Mouse (Mus musculus) neural tube, embryonic 11.5 days (tissue): ENCODE results near the gene Tmem184a. TPM values are rescaled to one million over a fixed set of nuclear protein-coding genes. Genes with fewer than 3 reads are reported as not detected.

Experiments used
- ATAC-seq: fragments of 200-750 bp; cut with Nextera tagmentation; 2 replicates; pipeline ENCODE4 v1.8.0; 2017; ENCODE audit warnings: moderate number of reproducible peaks, mild to moderate bottlenecking, moderate TSS enrichment, moderate library complexity; ENCODE audit not compliant: insufficient read depth, low FRiP score, low TSS enrichment
- DNase-seq: peaks from one replicate; pipeline ENCODE4 v3.0.0-alpha.2; 2015; ENCODE audit warnings: low spot score
- H3K27ac ChIP-seq: fragments of 300-500 bp; sonication (generic); 2 replicates; pipeline ENCODE4 v1.5.1; 2014; ENCODE audit warnings: low read depth, mild to moderate bottlenecking, low read length
- H3K27me3 ChIP-seq: fragments of 300-500 bp; sonication (generic); 2 replicates; pipeline ENCODE4 v1.6.1; 2014; ENCODE audit warnings: mild to moderate bottlenecking, low read length, mixed read lengths; ENCODE audit not compliant: control insufficient read depth, insufficient read depth
- H3K36me3 ChIP-seq: fragments of 300-500 bp; sonication (generic); 2 replicates; pipeline ENCODE4 v1.6.1; 2014; ENCODE audit warnings: mild to moderate bottlenecking, low read length, moderate library complexity, mixed read lengths; ENCODE audit not compliant: control insufficient read depth, insufficient read depth
- H3K4me1 ChIP-seq: fragments of 300-500 bp; sonication (generic); 2 replicates; pipeline ENCODE4 v1.6.1; 2014; ENCODE audit warnings: low read length, mixed read lengths; ENCODE audit not compliant: control insufficient read depth, insufficient read depth
- H3K4me2 ChIP-seq: fragments of 300-500 bp; sonication (generic); 2 replicates; pipeline ENCODE4 v1.6.1; 2014; ENCODE audit warnings: low read depth, mild to moderate bottlenecking, moderate library complexity
- H3K4me3 ChIP-seq: fragments of 300-500 bp; sonication (generic); 2 replicates; pipeline ENCODE4 v1.5.1; 2014; ENCODE audit warnings: low read depth, low read length
- H3K9ac ChIP-seq: fragments of 300-500 bp; sonication (generic); 2 replicates; pipeline ENCODE4 v1.6.1; 2014; ENCODE audit warnings: mild to moderate bottlenecking, low read length
- H3K9me3 ChIP-seq: fragments of 300-500 bp; sonication (generic); 2 replicates; pipeline ENCODE4 v1.6.1; 2016; ENCODE audit warnings: low read length; ENCODE audit not compliant: control insufficient read depth
- WGBS: fragments of 180-500 bp; shearing (Covaris S2); extraction: QIAGEN DNeasy Blood & Tissue Kit; methylation state at CpG from one replicate; pipeline ENCODE4 v1.1.7; 2014; 5-methylcytosine and 5-hydroxymethylcytosine counted together
- polyA plus RNA-seq: library from polyadenylated mRNA; unstranded; fragments of >200 nt; fragmentation: Nextera tagmentation; extraction: Ambion mirVana; gene quantifications from 2 replicates; pipeline ENCODE4 v1.2.1, GENCODE M21; 2014

Tmem184a gene
- polyA plus RNA-seq, 1 experiment from 2014 or later, result 0.70 TPM

GRCm38 (mm10) chr5:139805924-139806323 is 13.8 kb downstream of the Tmem184a start:
- WGBS, result 92% methylated on average over 8 of the region's 8 CpGs
- no peak overlapping the region for H3K27ac ChIP-seq
- peaks cover 2% of the 10 kb centered on the region; the same call in 1 of the 2 replicates for H3K36me3 ChIP-seq
- no peaks in the 10 kb centered on the region for H3K9me3 ChIP-seq
- no peak overlapping the region for H3K4me2 ChIP-seq
- ATAC-seq (no peak), DNase-seq (no peak)
- no peaks in the 10 kb centered on the region for H3K27me3 ChIP-seq
- H3K4me1 ChIP-seq, result peaks cover 8% of the 10 kb centered on the region
- no peak overlapping the region for H3K4me3 ChIP-seq
- no peak overlapping the region for H3K9ac ChIP-seq

DNA sequence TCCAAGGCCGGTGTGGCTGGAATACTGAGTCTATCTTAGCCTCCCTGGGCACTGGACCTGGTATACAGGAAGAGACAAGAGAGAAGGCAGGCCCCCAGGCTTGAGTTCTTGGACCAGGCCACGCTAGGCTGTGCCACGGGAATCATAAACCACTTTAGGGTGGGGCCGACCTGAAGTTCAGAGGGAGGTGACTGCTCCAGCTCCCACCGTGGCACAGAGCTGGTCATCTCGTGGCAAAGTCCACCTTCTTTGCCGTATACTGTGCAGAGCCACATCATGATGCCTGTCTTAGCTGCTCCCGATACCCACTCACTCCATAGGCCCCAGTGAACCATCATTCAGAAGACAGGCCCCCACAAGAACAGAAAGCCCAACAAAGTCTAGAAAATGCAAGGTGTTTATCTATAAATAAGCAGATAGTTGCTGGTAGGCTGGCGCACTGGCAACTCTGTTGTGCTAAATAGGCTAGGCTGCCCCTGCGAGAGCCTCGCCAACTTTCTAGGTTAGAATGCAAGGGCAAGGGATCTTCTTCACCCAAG is 15.1 kb downstream of the Tmem184a start:
- no peak for ATAC-seq
- Histone ChIP-seq H3K9me3 (no peaks in the 10 kb centered on the region), H3K4me2 (no peak overlapping the region), H3K4me3 (no peak overlapping the region), H3K27me3 (no peaks in the 10 kb centered on the region), H3K9ac (no peak overlapping the region), H3K4me1 (peaks cover 8% of the 10 kb centered on the region), H3K36me3 (peaks cover 4% of the 10 kb centered on the region; the same call in 1 of the 2 replicates), H3K27ac (no peak overlapping the region)
- WGBS, result 86% methylated on average over 11 of the region's 11 CpGs
- DNase-seq, result no peak

DNA sequence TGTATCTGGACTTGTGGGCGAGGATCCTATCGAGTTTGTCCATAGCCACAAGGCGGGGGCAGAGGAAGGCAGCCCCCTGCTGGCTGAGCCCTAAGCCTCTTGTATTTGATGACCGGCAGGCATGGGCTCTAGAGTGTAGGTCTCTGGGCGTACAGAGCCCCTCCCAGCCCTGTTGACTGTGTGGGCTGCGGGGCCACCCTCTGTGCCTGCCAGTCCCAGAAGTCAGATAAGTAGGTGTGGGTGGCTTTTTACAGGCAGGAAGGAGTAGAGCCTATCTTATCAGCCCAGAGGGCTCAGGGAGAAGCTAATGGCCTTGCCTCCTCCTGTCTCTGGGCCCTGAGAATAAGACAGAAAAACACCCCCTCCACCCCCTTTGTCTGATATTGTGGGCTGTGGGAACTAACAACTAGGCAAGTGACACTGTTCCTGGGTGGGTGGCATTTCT is 15.6 kb downstream of the Tmem184a start:
- no peak overlapping the region for H3K4me3 ChIP-seq
- no peak for DNase-seq
- H3K27ac ChIP-seq, result 0 out of 2 replicates have a peak overlapping the region, but pooled peaks have one; percentile 29
- no peak for ATAC-seq
- H3K4me2 ChIP-seq, result 0 out of 2 replicates have a peak overlapping the region, but pooled peaks have one; percentile 1
- 19% methylated on average over 6 of the region's 6 CpGs for WGBS
- H3K27me3 ChIP-seq, result no peaks in the 10 kb centered on the region
- peaks cover 4% of the 10 kb centered on the region; the same call in 1 of the 2 replicates for H3K36me3 ChIP-seq
- no peaks in the 10 kb centered on the region for H3K9me3 ChIP-seq
- H3K4me1 ChIP-seq, result peaks cover 8% of the 10 kb centered on the region
- no peak overlapping the region for H3K9ac ChIP-seq

DNA sequence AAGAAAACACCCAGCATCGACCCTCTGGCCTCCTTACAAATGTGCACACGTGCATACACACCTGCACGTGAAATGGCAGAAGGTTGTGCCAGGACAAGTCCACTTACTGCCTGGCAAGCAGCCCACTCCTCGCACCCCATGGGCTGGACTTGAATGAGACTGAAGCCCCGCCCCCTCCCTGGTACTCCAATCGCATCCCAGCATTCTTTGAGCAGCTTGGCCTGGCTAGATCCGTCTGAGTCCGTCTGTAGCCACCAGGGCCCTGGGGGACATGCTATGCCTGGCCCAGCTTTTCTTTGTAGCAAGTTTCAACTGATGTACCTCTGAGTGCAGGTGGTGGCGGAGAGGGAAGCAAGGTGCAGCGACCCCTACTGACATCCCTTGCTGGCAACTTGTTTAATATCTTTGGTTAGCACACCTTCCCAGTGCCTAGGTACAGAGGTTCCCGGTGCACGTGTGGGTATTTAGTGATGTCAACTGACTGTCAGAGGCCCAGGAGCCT is 16.1 kb downstream of the Tmem184a start:
- peak overlapping the region; percentile 1 for H3K4me2 ChIP-seq
- ATAC-seq (peak; percentile 72), DNase-seq (peak; percentile 71)
- peaks cover 4% of the 10 kb centered on the region; the same call in 1 of the 2 replicates for H3K36me3 ChIP-seq
- H3K27ac ChIP-seq, result 0 out of 2 replicates have a peak overlapping the region, but pooled peaks have one; percentile 29
- no peak overlapping the region for H3K9ac ChIP-seq
- H3K9me3 ChIP-seq, result no peaks in the 10 kb centered on the region
- H3K4me1 ChIP-seq, result peaks cover 11% of the 10 kb centered on the region
- H3K4me3 ChIP-seq, result no peak overlapping the region
- WGBS, result 14% methylated on average over 12 of the region's 12 CpGs
- no peaks in the 10 kb centered on the region for H3K27me3 ChIP-seq

GRCm38 (mm10) chr5:139803165-139803564 is 16.6 kb downstream of the Tmem184a start:
- Histone ChIP-seq H3K4me1 (peaks cover 16% of the 10 kb centered on the region), H3K36me3 (peaks cover 4% of the 10 kb centered on the region; the same call in 1 of the 2 replicates), H3K27me3 (no peaks in the 10 kb centered on the region), H3K4me2 (no peak overlapping the region; the same call in 1 of the 2 replicates), H3K9me3 (no peaks in the 10 kb centered on the region), H3K4me3 (no peak overlapping the region), H3K9ac (no peak overlapping the region), H3K27ac (no peak overlapping the region)
- 73% methylated on average over 8 of the region's 8 CpGs for WGBS
- DNase-seq (no peak), ATAC-seq (no peak)

GRCm38 (mm10) chr5:139801880-139802279 is 17.8 kb downstream of the Tmem184a start:
- H3K4me3 ChIP-seq, result no peak overlapping the region
- no peak overlapping the region for H3K27ac ChIP-seq
- no peak overlapping the region for H3K4me2 ChIP-seq
- peaks cover 4% of the 10 kb centered on the region; the same call in 1 of the 2 replicates for H3K36me3 ChIP-seq
- H3K4me1 ChIP-seq, result peaks cover 27% of the 10 kb centered on the region
- 91% methylated on average over 10 of the region's 10 CpGs for WGBS
- DNase-seq (no peak), ATAC-seq (no peak)
- H3K9me3 ChIP-seq, result no peaks in the 10 kb centered on the region
- no peaks in the 10 kb centered on the region for H3K27me3 ChIP-seq
- H3K9ac ChIP-seq, result no peak overlapping the region

DNA sequence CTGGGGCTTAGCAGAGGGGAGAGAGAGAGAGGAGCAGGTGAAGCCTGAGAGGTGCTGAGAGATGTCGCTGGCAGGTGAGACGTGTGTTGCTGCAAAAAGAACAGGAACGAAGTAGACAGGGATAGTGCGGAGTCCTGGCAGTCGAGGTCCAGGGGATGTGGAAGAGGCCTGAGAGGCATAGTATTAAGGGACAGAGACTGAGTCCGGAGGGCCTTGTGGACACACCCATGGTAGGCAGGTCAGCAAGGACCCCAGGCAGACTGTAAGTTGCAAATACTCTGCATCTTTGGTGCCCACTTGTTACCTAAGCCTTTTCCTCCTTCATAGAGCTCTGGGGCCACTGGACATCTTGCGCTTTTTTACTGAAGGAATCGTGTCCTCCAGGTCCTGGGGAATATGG is 18.5 kb downstream of the Tmem184a start:
- no peak overlapping the region for H3K4me3 ChIP-seq
- ATAC-seq, result no peak
- H3K9ac ChIP-seq, result no peak overlapping the region
- peaks cover 4% of the 10 kb centered on the region; the same call in 1 of the 2 replicates for H3K36me3 ChIP-seq
- DNase-seq, result no peak
- H3K4me2 ChIP-seq, result no peak overlapping the region
- 96% methylated on average over 8 of the region's 8 CpGs for WGBS
- no peaks in the 10 kb centered on the region for H3K27me3 ChIP-seq
- H3K4me1 ChIP-seq, result peaks cover 31% of the 10 kb centered on the region
- no peaks in the 10 kb centered on the region for H3K9me3 ChIP-seq
- no peak overlapping the region for H3K27ac ChIP-seq

GRCm38 (mm10) chr5:139799801-139800590 is 19.7 kb downstream of the Tmem184a start:
- WGBS, result 92% methylated on average over 33 of the region's 33 CpGs
- H3K27me3 ChIP-seq, result no peaks in the 10 kb centered on the region
- DNase-seq, result no peak
- H3K4me1 ChIP-seq, result peaks cover 34% of the 10 kb centered on the region
- no peak for ATAC-seq
- no peak overlapping the region for H3K4me2 ChIP-seq
- peaks cover 4% of the 10 kb centered on the region; the same call in 1 of the 2 replicates for H3K36me3 ChIP-seq
- no peak overlapping the region for H3K9ac ChIP-seq
- no peak overlapping the region for H3K4me3 ChIP-seq
- H3K9me3 ChIP-seq, result no peaks in the 10 kb centered on the region
- no peak overlapping the region for H3K27ac ChIP-seq
